Mouse (Mus musculus) B cell, adult 2 months (primary cell): ENCODE data around the gene Fam163b.

Experiments used
- DNase-seq, 2 experiments: peaks; one replicate each; pipeline ENCODE4 v3.0.0; 2022

Gene Fam163b

DNA sequence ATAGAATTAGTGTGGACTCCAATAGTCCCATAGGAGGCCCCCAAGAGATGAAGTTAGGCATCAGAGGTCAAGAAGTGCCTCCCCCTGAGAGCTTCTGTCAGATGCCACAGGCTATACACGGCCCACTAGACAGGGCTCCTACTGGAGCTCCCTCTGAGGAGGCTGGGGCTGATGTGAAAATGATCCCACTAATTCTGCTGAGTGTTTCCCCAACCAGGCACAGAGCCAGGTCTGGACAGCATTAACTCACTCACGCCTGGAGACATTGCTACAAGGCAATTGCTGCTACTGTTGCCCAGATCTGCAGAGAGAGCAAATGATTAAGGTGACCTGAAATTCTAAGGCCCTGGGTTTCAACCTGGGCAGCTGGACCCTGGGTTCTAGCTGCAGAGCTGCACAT, 56.5 kb downstream of the Fam163b start:
- no peak for DNase-seq

DNA sequence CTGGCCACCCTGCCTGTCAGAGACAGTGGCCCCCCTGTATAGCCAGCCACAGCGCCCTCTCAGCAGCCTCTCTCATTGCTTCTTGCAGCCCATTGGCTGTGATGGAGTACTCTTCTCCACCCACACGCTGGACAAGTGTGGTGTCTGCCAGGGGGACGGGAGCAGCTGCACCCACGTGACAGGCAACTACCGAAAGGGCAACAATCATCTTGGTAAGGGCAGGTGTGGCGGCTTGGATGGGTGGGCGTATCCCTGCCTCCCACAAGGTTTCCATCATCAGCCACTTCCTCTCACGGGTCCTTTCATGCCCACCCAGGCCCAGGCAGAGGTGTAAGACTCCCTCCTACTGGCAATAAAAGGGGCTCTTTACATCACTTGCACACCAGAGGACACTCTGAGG, 57.3 kb downstream of the Fam163b start:
- DNase-seq = no peak

DNA sequence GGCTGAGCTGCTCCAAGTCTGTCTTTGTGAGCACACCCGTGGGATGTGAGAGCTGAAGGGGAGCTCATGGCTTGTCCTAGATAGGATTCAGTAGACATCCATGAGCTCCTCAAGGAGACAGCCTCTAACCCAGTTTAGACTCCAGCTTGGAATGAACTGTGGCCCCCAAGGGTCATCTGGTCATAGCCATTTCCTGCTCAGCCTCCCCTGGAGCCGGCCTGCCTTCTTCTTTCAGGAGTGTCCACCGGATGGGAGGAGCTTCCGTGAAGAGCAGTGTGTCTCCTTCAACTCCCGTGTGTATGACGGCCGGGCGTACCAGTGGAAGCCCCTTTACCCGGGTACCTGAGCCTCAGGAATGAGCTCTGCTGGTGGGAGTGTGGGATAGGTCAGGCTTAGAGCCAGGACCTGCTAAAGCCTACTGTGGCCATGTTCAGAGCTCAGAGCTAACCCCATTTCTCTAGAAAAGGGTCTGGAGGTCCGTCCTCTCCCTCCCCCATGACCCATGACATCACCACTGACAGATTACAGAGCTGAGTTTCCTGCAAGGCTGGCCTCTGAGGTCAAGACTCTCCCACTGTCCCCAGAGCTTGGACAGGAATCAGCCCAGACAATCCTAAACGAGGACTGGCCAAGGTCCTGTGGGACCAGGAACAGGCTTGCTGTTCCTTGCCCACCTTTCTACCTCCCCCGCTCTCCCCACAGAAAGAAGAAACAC, 58.4 kb downstream of the Fam163b start:
- no peak for DNase-seq

DNA sequence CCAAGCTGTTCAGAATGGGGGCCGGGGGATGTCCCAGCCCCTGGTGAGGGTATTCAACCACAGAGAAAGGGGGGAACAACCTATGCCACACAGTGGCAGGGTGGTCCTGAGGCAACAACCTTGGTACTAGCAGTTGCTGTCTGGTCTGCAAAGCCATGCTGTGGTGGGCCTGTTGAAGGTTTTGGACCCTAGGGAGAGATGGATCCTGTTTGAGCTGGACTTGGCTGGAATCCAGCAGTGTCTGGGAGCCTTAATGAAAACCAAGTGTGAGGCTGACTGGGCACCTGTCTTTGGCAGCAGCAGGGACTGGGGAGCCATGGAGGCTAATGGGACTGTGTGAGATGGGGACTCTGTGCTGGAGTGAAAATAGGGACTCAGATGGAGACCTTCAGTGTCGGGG, 62.6 kb downstream of the Fam163b start:
- no peak for DNase-seq

DNA sequence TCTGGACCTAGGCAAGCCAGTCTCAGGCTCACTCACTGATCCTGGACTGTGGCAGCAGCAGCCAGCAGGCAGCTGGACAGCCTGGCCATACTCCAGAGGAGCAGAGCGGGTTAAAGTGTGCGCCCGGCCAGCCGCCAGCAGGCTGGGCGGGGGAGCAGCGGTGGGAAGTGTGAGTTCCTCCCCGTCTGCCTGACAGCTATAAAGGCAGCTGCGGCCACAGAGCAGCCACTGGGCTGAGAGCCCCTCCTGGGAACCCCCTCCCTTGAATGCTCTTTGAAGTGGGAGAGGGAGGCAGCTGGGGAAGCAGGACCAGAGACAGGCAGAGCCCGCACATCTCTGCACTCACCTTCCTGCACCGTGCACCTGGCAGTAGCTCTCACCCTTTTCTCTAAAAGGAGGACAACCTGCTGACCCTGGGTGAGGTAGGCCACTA, 63.1 kb downstream of the Fam163b start, which contains the start of gene Adamtsl2:
TSS of gene Adamtsl2 (plus strand) at position 228 of the 433 bp plus-strand sequence.
- DNase-seq = peak in 1 of 2 experiments; percentile 34

DNA sequence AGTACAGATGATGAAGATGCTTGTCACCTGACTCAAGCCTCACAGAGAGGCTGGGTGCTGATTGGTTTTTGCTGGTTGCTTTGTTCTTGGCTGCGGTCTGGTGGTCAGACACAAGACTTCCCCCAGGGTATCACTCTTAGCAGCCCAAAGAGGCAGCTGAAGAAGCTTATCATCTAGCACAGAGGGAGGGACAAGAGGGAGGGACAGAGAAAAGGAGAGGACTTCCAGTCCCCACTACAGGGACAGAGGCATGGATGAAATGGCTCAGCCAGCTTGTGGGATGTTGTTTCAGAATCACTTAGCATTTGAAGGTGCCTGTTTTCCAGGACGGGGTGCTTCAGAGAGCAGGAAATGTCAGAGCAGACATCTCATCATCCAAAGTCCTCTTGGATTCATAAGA, 64.0 kb downstream of the Fam163b start:
- DNase-seq = no peak

DNA sequence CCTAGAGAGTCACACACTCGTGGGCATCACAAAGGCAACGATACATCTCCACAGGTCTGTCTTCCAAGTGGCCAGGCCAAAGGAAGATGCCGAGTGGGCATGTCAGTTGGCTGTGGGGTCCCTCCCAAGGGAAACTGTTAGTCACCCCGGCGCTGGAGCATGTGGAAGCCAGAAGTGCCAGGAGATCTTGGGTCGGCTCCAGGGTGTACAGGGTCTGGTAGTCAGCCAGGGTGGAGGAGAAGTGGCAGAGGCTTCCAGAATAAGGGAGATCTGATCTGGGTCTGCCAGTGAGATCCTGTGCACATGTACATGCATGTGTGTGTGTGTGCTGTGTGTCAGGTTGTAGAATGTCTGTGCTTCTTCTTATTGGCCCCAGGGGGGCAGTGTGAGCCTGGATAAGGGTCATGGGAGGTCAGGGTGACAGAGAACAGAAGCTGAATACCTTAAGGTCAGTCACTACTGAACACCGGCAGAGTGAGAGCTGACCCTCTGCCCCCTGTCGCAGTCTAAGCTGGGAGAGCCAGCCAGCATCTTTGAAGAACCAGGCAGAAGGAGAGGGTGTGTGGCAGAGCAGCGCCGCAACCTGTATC, 64.5 kb downstream of the Fam163b start:
- DNase-seq = peak; percentile 39 to 40

DNA sequence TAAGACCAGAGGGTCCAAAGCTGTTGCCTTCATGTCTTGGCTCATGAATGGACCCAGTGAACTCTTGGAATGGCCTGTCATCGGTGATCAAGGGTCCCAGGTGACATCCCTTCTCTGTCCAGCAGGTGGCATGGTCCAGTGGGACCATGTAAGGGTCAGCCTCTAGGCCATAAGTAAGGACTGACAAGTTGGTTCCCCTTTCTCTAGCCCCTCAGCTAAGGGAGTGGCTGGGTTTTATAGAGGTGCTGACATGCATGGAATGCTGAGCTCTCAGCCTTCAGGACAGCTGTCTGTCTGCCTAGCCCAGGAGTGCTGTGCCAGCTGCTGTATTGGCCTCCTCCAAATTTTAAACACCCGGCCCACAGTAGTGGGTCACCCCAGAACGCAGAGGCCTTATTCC, 66.8 kb downstream of the Fam163b start:
- peak; percentile 61 to 67 for DNase-seq

DNA sequence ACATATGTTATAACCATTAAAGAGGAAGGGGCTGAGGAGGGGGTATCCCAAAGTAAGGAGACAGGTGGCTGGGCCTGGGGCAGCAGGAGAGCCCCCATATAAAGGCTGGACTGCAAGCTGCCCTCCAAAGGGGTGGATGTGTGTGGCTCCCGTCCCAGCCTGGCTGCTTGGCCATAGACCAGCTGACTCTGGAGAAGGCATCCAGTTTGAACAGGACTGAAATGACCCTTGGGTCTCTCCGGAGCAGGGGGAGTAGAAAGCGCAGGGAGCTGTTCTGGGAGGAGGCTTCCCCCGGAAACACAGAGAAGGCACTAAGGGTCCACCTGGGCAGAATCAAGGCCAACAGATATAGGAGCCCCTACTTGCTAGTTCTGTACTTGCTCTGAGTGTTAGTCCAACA, 67.5 kb downstream of the Fam163b start:
- DNase-seq = no peak

DNA sequence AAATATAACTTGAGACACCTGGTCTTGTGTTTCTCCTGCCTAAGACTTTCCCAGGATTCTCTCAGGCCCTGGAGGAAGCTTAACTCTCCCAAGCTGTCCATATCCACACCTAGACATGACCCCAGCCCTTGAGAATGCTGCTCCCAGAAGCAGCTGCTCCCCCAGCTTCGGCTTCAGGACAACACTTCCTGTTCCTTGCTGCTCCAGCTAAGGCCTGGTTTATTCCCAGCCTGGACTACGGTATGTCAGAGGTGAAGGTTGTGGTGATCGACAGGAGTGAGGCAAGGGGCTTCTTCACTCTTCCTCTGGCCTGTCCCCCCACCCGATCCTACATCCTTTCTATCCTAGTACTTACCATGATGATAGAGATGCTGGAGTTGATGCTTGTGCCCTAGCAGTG, 68.9 kb downstream of the Fam163b start:
- DNase-seq = no peak

DNA sequence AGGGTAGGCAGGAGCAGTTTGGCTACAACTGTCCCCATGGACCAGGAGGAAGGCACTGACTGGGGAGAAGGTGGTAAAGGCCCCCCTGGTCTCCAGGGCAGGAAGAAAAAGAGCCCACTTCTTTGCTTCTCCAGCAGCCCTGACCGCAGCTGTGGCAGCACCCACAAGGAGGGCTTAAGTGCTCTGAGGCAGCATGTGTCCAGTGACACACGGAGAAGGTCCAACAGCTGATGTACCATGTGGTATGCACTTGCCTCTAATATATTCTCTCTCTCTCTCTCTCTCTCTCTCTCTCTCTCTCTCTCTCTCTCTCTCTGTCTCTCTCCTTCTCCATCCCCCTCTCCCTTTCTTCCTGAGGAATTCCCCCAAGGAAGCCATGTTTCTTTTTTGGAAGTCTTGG, 70.3 kb downstream of the Fam163b start, which contains the start of gene Mymk:
TSS of gene Mymk (minus strand) at position 202 of the 400 bp plus-strand sequence.
- no peak for DNase-seq

DNA sequence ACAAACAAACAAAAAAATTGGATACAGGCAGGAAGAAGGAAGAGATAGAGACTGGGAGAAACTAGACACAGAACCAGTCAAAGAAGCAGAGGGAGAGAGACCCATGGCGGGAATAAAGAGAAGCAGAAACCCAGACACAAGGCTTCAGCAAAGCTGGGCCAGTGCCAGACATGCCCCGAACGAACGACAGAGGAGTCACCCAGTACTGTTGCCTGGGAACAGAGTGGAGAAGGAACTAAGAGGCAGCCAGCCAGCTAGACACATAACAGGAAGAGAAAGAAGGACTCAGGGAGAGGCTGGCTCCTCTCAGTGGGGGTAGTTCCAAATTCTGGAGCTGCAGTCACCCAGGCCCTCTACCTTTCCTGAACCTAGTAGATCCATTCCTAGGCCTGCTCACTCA, 71.2 kb downstream of the Fam163b start:
- no peak for DNase-seq

DNA sequence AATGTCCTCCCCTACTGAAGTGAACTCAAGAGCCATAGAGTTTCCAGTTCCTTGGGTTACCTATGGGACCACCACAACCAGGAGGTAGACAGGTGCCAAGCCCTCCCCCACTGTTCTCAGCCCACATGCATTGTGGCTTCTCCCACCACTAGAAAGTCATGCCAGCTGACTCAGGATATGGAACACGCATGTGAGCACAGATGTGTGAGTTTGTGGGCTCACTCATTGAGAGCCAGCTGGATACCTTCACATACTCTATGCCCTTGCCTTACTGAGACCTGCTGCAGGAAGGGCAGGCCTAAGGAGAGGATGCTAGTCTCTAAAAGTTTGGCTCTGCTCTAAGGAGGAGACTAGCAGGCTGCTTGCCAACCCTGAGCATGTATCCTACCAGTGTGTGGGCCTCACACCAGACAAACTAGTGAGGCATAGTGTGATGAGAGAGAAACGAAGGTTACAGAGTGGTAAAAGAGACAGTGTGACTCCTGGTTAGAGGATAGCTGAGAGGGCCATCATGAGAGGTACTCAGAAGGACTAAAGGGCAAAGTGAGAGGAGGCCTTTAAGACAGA, 72.0 kb downstream of the Fam163b start:
- DNase-seq = no peak

DNA sequence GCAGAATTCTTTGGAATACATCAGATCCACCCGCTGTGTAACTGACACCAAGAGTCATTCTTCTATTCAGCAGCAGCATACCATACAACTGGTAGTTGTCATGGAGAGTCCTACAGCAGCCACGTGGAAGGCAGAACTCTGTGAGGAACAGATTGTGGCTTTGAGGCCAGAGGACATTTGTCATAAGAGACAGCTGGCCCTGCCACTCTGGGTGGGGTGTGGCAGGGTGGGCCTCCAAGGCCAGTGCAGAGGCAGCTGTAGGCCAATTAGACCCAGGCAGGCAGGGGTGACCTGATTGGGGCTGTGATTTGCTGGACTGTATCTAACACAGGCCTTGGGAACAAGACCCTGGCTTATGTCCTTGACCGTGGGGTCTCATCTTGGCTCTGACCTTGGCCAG, 72.6 kb downstream of the Fam163b start:
- DNase-seq = no peak

DNA sequence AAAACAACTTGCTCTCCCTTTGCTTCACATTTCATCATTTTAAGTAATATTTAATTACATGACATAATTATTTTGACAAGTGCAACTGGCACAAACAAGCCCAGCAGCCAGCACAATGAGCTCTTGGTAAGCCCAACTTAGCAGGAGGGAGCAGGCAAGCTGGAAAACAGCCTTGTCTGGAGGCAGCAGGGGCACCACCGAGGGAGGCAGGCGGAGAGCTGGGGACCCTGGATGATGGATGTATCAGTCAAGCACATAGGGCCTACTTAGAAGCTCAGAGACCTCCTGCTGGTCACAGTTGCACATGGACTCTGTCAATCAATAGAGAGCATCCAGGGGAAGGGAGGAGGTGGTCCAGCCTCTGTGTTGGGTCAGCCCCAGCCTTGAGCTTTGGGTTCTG, 74.3 kb downstream of the Fam163b start:
- no peak for DNase-seq

DNA sequence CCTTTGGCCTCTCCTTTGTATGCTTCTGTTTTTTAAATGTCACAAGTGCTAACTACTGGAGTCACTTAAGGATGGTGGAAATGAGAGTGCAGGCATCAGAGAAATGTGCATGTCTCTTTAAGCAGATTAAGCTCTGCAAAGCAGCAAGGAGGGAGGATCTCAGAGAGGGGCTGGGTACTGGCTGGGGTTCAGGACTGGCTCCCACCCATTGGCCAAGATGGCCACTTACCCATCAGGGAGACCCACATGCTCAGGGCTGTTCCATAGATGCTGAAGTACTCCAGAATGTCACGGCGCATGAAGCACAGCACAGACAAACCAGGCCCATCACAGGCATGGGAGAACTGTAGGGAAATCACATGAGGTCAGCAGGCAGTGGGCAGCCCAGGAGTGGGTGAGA, 75.2 kb downstream of the Fam163b start:
- DNase-seq = no peak
